Mouse (Mus musculus) central nervous system, embryonic 18 days (tissue): ENCODE data around the gene Nars2. TPM values are rescaled to one million over a fixed set of nuclear protein-coding genes. Genes with fewer than 3 reads are reported as not detected.

Experiments used
- polyA plus RNA-seq: library from polyadenylated mRNA; depleted of rRNA; stranded (reverse); fragments of >200 nt; gene quantifications from 2 replicates; pipeline ENCODE4 v1.2.3, GENCODE M21; 2012; rRNA removed

Gene Nars2
- 9.8 and 10.9 TPM in 2 replicates for polyA plus RNA-seq

GRCm38 (mm10) chr7:96951281-96952051 is at the start of gene Nars2:
Nars2 (plus strand) TSS chr7:96951505.

GRCm38 (mm10) chr7:97081242-97081958 is 130.1 kb downstream of the Nars2 start, which contains the start of gene Gab2:
Gab2 (plus strand) TSS chr7:97081586.

Other genes starting within 250 kb of the Nars2 start
- gene Gab2, start 130.1 kb downstream of the Nars2 start, polyA plus RNA-seq, result 24.9 and 28.2 TPM in 2 replicates